Mouse (Mus musculus): ENCODE data around the gene Tnik.

Gene Tnik

GRCm38 (mm10) chr3:28265183-28265582 lies 2.2 kb downstream of the Tnik start:
- DNase-seq, result peak; percentile 38

GRCm38 (mm10) chr3:28265656-28266055 lies 2.6 kb downstream of the Tnik start:
- no peak for DNase-seq

GRCm38 (mm10) chr3:28267211-28267610 lies 4.2 kb downstream of the Tnik start:
- no peak for DNase-seq

- DNase-seq, result no peak
Measured at GRCm38 (mm10) chr3:28269716-28270115, 6.7 kb downstream of the Tnik start.

- no peak for DNase-seq
Measured at GRCm38 (mm10) chr3:28271884-28272283, 8.9 kb downstream of the Tnik start.

GRCm38 (mm10) chr3:28274763-28275162 lies 11.7 kb downstream of the Tnik start:
- DNase-seq, result no peak

- DNase-seq, result no peak
Measured at GRCm38 (mm10) chr3:28289693-28290092, 26.7 kb downstream of the Tnik start.

- DNase-seq, result no peak
Measured at GRCm38 (mm10) chr3:28301378-28301777, 38.4 kb downstream of the Tnik start.

GRCm38 (mm10) chr3:28303915-28304314 lies 40.9 kb downstream of the Tnik start:
- DNase-seq, result no peak

GRCm38 (mm10) chr3:28306852-28307251 lies 43.8 kb downstream of the Tnik start:
- no peak for DNase-seq

GRCm38 (mm10) chr3:28314438-28314837 lies 51.4 kb downstream of the Tnik start:
- DNase-seq, result no peak

- DNase-seq, result no peak
Measured at GRCm38 (mm10) chr3:28317339-28317738, 54.3 kb downstream of the Tnik start.

- no peak for DNase-seq
Measured at GRCm38 (mm10) chr3:28321635-28322034, 58.6 kb downstream of the Tnik start.

GRCm38 (mm10) chr3:28325613-28326233 lies 62.7 kb downstream of the Tnik start:
- DNase-seq, result no peak

GRCm38 (mm10) chr3:28332316-28332715 lies 69.3 kb downstream of the Tnik start:
- DNase-seq, result no peak

GRCm38 (mm10) chr3:28333869-28334268 lies 70.9 kb downstream of the Tnik start:
- DNase-seq, result no peak

GRCm38 (mm10) chr3:28334547-28334946 lies 71.5 kb downstream of the Tnik start:
- no peak for DNase-seq

GRCm38 (mm10) chr3:28340071-28340470 lies 77.1 kb downstream of the Tnik start:
- no peak for DNase-seq

GRCm38 (mm10) chr3:28343204-28343603 lies 80.2 kb downstream of the Tnik start:
- DNase-seq, result no peak

GRCm38 (mm10) chr3:28343661-28344060 lies 80.6 kb downstream of the Tnik start:
- no peak for DNase-seq

- DNase-seq, result no peak
Measured at GRCm38 (mm10) chr3:28345446-28345845, 82.4 kb downstream of the Tnik start.

GRCm38 (mm10) chr3:28345961-28346360 lies 82.9 kb downstream of the Tnik start:
- no peak for DNase-seq

- DNase-seq, result no peak
Measured at GRCm38 (mm10) chr3:28346476-28346875, 83.5 kb downstream of the Tnik start.

- DNase-seq, result no peak
Measured at GRCm38 (mm10) chr3:28348746-28349145, 85.7 kb downstream of the Tnik start.

- no peak for DNase-seq
Measured at GRCm38 (mm10) chr3:28350147-28350801, 87.3 kb downstream of the Tnik start.

Data from thymus, postnatal 25 days (tissue).